Mouse (Mus musculus) right cerebral cortex, postnatal 10 days (tissue): ENCODE measurements around the gene Actn3.

Experiments
- DNase-seq, 2 experiments: peaks; one replicate each; pipeline ENCODE4 v3.0.0; 2021; ENCODE audit warnings: low spot score in 2 of 2

The Actn3 gene

GRCm38 (mm10) chr19:4811909-4812242 is 65.8 kb downstream of the Actn3 start:
- no peak for DNase-seq
